Mouse (Mus musculus) lung, postnatal 0 days (tissue): ENCODE measurements around the gene Tceanc2.

ENCODE experiments used
- CTCF ChIP-seq: IDR thresholded peaks from 2 replicates; pipeline ENCODE4 v1.5.1; 2016; ENCODE audit warnings: antibody characterized with exemption, mild to moderate bottlenecking
- EP300 ChIP-seq: IDR thresholded peaks from 2 replicates; pipeline ENCODE4 v1.6.1; 2016; ENCODE audit warnings: antibody characterized with exemption, mild to moderate bottlenecking, control low read depth

DNA sequence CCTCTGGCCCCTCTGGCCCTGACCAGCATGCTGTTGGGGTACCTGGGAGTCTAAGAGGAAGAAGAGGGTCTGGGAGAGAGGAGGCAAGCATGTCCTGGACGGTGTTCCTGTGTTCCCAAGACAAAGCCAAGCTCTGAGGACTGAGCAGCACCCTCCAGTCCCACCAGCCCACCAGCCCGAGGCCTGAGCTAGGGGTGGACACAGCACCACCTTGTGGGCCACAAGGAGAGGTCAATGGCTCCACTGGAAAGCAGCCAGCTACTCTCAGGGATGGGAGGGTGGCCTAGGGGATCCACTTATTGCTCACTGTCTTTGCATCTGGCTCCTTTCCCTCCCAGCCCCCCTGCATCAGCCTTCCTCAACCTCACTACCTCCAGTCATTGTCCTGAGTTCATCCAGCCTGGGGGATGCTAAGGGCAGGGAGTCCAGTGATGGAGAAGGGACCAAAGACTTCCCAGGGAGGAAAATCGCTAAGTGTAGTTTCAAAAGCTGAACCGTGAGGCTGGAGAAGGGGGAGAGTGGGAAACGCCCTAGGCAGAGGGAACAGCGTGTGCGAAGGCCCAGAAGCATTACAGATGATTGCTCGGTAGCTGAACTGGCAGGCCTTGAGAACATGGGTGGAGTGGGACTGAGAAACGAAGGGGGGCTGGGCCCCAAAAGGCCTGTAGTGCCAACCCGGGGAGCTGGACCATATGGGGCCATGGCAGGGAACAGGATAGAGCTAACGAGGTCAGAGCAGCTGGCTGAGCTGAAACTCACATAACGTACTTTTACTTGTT lies 57.6 kb downstream of the Tceanc2 start:
- TF ChIP-seq CTCF (peak; percentile 73), EP300 (no peak)
